Mouse (Mus musculus) neural tube, postnatal 0 days (tissue): Measurements from ENCODE around the gene Gjc2. TPM values are rescaled to one million over a fixed set of nuclear protein-coding genes. Genes with fewer than 3 reads are reported as not detected.

Experiments
- polyA plus RNA-seq: library from polyadenylated mRNA; unstranded; fragments of >200 nt; fragmentation: Nextera tagmentation; extraction: Ambion mirVana; gene quantifications from 2 replicates; pipeline ENCODE4 v1.2.1, GENCODE M21; 2015

The Gjc2 gene
- polyA plus RNA-seq, result 0.55 and 1.5 TPM in 2 replicates

DNA sequence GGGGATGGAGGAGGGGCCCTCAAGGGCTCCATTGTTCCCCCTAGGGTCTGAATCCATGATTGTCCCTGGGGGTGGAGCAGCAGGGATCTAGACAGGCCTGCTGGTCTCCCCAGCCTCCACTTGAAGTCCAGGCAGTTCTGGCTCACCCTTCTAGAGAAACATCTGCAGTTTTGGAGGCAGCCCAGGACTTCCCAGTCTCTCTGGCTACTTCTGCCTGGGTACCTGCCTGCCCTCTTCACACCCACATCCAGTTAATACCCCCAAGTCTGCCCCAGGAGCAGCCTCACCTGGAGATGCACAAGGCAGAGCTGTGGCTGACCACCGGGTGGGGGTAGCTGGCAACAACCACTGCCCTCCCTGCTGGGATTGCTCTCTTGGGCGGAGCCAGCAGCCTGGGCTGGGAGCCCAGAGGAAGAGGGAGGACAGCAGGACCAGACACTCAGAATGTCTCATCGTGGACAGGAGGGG, at the start of gene Gjc2:
Gjc2 (minus strand) TSS at position 350 of the 468 bp plus-strand sequence.

DNA sequence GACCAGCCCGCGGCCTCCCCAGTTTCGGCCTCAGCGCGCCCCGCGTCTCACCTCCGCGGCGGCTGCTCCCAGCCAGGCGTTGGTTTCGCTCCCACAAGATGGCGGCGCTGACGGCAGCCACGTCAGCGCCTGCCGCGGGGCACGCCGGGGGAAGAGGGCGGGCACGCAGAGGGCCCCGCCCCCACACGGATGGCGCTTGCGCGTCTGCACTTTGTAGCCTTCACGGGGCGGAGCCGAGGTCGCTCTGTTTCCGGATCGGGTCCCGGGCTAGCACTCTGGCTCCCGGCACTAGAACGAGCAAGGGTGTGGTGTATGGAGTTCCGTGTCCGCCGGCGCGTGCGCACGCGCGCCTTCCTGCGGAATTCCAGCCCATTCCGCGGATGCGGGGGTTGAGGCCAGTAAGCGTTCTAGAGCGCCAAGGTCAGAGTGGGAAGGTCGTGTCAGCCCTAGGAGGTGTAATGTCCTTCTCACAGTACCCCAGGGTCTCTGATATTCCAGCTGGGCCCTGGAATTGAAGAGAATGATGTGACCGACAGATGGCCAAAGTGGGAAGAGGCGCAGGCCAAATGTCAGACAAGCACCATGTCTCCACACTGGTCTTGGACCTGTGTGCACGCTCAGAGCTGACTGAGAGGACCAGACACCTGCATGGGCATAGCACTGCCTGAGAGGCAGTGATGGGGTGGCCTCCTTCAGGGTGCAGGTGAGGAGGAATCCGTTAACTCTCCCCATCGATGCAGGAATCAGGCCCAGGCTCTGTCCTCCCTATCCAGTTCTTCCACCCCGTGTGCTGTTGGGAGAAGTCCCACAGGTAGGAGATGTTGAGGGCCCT, 45.3 kb upstream of the Gjc2 start, which contains the start of gene Arf1:
Arf1 (minus strand) TSS at position 149 of the 832 bp plus-strand sequence.

DNA sequence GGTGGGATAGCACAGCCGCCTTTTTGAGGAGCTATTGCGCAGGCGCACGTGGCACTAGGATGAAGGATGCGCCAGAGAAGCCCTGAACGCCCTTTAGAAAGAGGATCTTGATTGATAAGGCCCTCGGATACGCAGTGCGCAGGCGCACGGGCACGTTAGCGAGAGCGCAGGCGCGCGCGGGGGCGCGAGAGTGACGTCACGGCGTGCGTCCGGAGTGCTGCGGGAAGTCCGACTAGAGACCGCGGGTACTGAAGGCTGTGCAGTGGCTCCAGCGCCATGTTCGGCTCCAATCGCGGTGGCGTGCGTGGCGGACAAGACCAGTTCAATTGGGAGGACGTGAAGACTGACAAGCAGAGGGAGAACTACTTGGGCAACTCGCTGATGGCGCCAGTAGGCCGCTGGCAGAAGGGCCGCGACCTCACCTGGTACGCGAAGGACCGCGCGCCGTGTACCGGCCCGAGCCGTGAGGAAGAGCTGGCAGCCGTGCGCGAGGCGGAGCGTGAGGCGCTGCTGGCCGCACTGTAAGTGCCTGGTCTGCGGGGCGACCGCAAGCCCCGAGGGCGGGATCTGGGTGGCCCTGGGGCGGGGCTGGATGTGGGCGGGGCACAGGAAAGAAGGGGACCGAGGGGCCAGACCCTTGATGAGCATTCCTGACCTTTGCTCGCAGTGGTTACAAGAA, 25.3 kb upstream of the Gjc2 start, which contains the start of gene 2310033P09Rik:
2310033P09Rik (plus strand) TSS at position 169 of the 679 bp plus-strand sequence.

DNA sequence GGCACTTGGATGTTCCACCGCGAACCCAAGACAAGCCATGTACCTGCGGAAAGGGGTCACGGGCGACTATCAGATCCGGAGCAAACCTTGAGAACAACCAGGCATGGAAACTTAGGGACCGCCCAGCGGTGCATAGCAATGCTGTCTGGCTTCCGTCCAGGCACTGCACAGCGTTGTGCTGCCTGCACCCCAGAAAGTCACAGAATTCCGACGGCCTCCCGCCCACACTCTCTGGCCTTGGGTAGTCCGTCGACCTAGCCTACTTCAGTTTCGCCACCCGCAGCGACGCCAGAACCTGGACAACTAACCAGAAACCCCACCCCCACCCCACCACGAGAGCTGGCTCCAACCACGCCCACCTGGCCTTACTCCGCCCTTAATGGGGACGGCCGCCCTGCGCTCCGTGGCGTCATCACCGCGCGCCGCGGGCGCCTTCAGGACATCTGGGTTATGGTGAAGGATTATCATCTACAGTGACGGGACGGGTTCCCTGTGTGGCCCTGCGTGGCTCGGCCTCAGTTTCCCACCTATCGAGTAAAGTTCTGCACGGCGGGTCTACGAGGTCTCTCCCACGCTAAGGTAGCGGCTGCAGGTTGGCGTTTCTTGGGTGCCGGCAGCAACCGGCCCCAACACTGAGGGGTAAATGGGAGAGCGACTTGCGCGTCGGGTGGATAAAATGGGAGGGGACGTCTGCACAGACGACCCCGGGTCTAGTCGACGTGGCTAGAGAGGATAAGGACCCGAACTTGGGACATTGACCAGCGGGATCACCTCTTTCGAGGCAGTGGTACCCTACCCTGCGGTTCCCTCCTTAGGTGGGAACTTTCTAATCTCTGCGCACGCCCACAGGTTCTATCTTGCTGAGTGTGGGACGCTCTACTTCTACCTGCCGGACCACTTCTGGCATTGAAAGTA, 19.3 kb upstream of the Gjc2 start, which contains the start of gene Mrpl55:
Mrpl55 (plus strand) TSS at position 406 of the 915 bp plus-strand sequence.

DNA sequence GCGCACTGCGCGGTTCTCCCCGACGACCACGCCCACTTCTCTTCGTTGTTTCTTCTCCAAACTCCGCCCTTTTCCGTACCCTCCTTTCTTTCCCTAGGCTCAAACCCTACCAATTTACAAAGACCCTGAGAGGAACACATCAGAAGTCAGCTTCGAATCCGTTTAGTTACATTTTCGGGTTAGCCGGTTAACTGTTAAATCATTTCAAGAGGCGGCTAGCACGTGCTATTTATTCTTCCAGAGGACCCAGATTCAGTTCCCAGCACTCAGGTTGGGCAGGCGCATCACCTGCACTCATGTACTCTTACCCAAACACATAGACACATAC, 9.0 kb upstream of the Gjc2 start, which contains the start of gene Guk1:
Guk1 (minus strand) TSS at position 154 of the 328 bp plus-strand sequence.

DNA sequence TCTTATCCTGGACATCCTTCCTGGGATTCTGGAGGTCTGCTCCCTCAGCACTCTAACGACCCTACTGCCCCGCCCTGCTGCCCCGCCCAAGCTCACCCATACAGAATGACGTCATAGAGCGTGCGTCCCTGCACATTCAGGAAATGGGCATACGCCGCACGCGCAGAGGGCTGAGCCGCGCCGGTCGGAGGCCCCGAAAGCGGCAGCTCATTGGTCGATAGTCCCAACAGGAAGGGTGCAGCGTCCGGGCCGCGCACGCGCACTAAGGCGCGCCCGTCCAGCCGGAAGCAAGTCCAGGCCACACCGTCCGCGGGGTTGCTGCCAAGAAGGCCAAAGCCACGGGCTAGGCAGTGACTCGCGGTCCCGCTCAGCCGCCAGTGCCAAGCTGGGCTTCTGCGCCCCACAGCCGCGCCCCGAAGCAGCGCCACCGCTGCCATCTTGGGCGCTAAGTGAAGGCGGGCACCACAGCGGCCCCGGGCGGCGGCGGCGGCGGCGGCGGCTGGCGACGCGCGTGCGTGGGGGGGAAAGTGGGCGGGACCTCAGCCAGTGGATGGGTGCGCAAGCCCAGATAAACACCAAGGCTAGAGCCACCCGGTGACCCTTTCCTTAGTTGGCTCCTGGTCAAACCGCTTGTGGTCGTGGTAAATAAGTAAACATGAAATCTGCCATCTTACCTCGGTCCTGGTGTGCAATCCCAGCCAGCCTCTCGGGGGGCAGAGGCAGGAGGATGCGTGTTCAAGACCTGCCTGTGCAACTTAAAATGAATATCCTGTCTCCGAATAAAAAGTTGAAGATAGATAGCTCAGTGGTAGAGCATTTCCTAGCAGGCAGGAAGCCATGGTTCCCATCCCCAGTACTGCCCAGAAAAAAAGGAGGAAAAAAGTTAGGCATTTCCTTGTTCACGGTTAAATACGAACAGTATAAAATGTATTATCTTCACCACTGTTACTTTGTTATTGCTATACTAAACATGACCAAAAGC, 19.5 kb downstream of the Gjc2 start, which contains the start of gene Iba57:
Iba57 (minus strand) TSS at position 485 of the 982 bp plus-strand sequence.

DNA sequence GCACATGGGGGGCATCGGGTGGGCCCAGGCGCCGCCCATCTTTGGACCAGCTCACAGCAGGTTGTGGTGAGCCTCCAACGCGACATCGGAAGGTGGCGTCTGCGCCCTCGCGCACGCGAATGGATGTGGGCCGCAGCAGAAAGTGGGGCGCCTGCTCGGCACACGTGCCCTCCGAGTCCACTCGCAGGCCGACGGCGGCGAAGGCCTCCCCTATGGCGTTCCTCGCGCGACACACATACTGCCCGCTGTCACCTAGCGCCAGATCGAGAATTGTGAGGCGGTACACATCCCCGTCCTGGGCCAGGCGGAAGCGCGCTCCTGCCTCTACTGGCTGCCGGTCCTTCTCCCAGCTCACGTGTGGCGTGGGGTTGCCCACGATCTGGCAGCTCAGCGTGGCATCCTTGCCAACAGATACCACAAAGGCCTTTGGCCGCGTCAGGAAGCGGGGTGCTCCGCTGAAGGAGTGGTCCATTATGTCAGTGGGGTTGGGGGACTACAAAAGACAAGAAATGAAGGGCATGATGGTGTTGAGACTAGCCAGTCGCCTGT, 47.0 kb downstream of the Gjc2 start, which contains the start of gene Obscn:
Obscn (minus strand) TSS at position 499 of the 549 bp plus-strand sequence.

Other genes starting within 250 kb of the Gjc2 start
- 689 and 707 TPM in 2 replicates for gene Rnf187, start 244.3 kb downstream of the Gjc2 start, polyA plus RNA-seq
- 79.4 and 87.2 TPM in 2 replicates for gene Hist3h2ba, start 234.3 kb downstream of the Gjc2 start, polyA plus RNA-seq
- 40.8 and 43.4 TPM in 2 replicates for gene Hist3h2a, start 228.5 kb downstream of the Gjc2 start, polyA plus RNA-seq
- 0.48 and 0.62 TPM in 2 replicates for gene Trim17, start 228.5 kb downstream of the Gjc2 start, polyA plus RNA-seq
- gene Trim11, start 205.1 kb downstream of the Gjc2 start, polyA plus RNA-seq, result 16.3 and 17.6 TPM in 2 replicates
- gene Obscn, start 46.8 kb downstream of the Gjc2 start, polyA plus RNA-seq, result 0.27 and 0.68 TPM in 2 replicates
- gene Iba57, start 19.5 kb downstream of the Gjc2 start, polyA plus RNA-seq, result 6.6 and 7.1 TPM in 2 replicates
- gene Guk1, start 9.0 kb upstream of the Gjc2 start, polyA plus RNA-seq, result 277 and 283 TPM in 2 replicates
- 116 and 117 TPM in 2 replicates for gene Mrpl55, start 19.3 kb upstream of the Gjc2 start, polyA plus RNA-seq
- gene 2310033P09Rik, start 25.1 kb upstream of the Gjc2 start, polyA plus RNA-seq, result 26.2 and 28.5 TPM in 2 replicates
- gene Arf1, start 45.1 kb upstream of the Gjc2 start, polyA plus RNA-seq, result 573 and 620 TPM in 2 replicates
- not detected in 2 replicates for gene Wnt3a, start 107.5 kb upstream of the Gjc2 start, polyA plus RNA-seq
- 2.4 and 3.3 TPM in 2 replicates for gene Wnt9a, start 123.7 kb upstream of the Gjc2 start, polyA plus RNA-seq
- gene Prss38, start 192.4 kb upstream of the Gjc2 start, polyA plus RNA-seq, result not detected in 2 replicates